Mouse (Mus musculus) liver, embryonic 16.5 days (tissue): ENCODE measurements around the gene Rps2. TPM values are rescaled to one million over a fixed set of nuclear protein-coding genes. Genes with fewer than 3 reads are reported as not detected.
"Not testable (repeated sequence)": the region's sequence is repeated elsewhere in the genome, so short reads cannot be mapped to it uniquely, and the experiment has no call there.

Source experiments
- ATAC-seq: fragments of 200-750 bp; cut with Nextera tagmentation; 2 replicates; pipeline ENCODE4 v1.8.0; 2017; ENCODE audit warnings: low read depth, mild to moderate bottlenecking, moderate number of reproducible peaks, moderate library complexity
- H3K27ac ChIP-seq: fragments of 300-500 bp; sonication (generic); 2 replicates; pipeline ENCODE4 v1.5.1; 2014; ENCODE audit warnings: mild to moderate bottlenecking, low read length
- H3K27me3 ChIP-seq: fragments of 300-500 bp; sonication (generic); 2 replicates; pipeline ENCODE4 v1.6.1; 2014; ENCODE audit warnings: low read depth, low read length, mixed read lengths; ENCODE audit not compliant: control insufficient read depth, insufficient read depth
- H3K36me3 ChIP-seq: fragments of 300-500 bp; sonication (generic); 2 replicates; pipeline ENCODE4 v1.6.1; 2014; ENCODE audit warnings: mild to moderate bottlenecking; ENCODE audit not compliant: control insufficient read depth, insufficient read depth
- H3K4me1 ChIP-seq: fragments of 300-500 bp; sonication (generic); 2 replicates; pipeline ENCODE4 v1.6.1; 2014; ENCODE audit warnings: low read depth, low read length, mixed read lengths; ENCODE audit not compliant: control insufficient read depth
- H3K4me2 ChIP-seq: fragments of 300-500 bp; sonication (generic); 2 replicates; pipeline ENCODE4 v1.6.1; 2014; ENCODE audit warnings: low read depth, low read length, mixed read lengths
- H3K4me3 ChIP-seq: fragments of 300-500 bp; sonication (generic); 2 replicates; pipeline ENCODE4 v1.5.1; 2014; ENCODE audit warnings: low read depth, mild to moderate bottlenecking, low read length
- H3K9ac ChIP-seq: fragments of 300-500 bp; sonication (generic); 2 replicates; pipeline ENCODE4 v1.6.1; 2014; ENCODE audit warnings: low read depth, low read length
- H3K9me3 ChIP-seq: fragments of 300-500 bp; sonication (generic); replicated peaks from 2 replicates; pipeline ENCODE4 v1.6.1; 2016; ENCODE audit warnings: low read length; ENCODE audit not compliant: control insufficient read depth
- WGBS: fragments of 180-500 bp; shearing (Covaris S2); extraction: QIAGEN DNeasy Blood & Tissue Kit; methylation state at CpG from one replicate; pipeline ENCODE4 v1.1.7; 2014; ENCODE audit not compliant: insufficient replicate concordance; 5-methylcytosine and 5-hydroxymethylcytosine counted together
- polyA plus RNA-seq: library from polyadenylated mRNA; unstranded; fragments of >200 nt; fragmentation: Nextera tagmentation; extraction: Ambion mirVana; gene quantifications from 2 replicates; pipeline ENCODE4 v1.2.1, GENCODE M21; 2015

Rps2 gene
- polyA plus RNA-seq, 1 experiment from 2014 or later, result 868 TPM

DNA sequence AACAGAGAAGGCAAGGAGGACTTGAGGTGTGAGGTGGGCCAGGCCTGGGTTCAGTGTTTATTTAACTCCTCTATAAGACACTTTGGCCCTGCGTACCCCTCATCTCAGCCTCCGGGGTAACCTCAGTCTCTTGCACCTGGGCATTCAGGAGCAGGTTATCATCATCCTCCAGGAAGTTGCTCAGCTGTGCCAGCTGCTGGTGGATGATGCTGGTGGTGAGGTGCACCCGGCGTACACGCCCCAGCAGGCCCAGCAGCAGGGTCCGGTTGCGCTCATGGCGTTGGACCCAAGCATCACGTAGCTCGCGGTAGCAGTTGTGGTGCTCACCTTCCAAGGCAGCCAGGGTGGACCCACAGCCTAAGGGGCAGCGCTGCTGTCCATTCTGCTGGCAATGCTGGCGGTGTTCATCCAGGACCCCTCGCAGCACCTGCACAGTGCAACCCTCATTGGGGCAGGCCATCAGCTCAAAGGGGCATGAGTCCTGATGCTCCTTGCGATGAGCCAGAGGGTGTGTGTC, 1.7 kb upstream of the Rps2 start:
- Histone ChIP-seq H3K4me1 (peaks cover 9% of the 10 kb centered on the region), H3K4me3 (no peak overlapping the region), H3K27me3 (no peaks in the 10 kb centered on the region), H3K27ac (no peak overlapping the region), H3K36me3 (peaks cover under 1% of the 10 kb centered on the region), H3K4me2 (no peak overlapping the region), H3K9ac (no peak overlapping the region), H3K9me3 (no peaks in the 10 kb centered on the region)
- ATAC-seq, result no peak
- 87% methylated on average over 15 of the region's 15 CpGs for WGBS

- peaks cover 34% of the 10 kb centered on the region for H3K4me1 ChIP-seq
- peak overlapping the region; percentile 74 for H3K4me2 ChIP-seq
- peak overlapping the region; percentile 93 for H3K4me3 ChIP-seq
- WGBS, result 34% methylated on average over 5 of the region's 5 CpGs
- H3K27ac ChIP-seq, H3K27me3 ChIP-seq, H3K9me3 ChIP-seq, H3K36me3 ChIP-seq, ATAC-seq: not testable (repeated sequence)
- H3K9ac ChIP-seq, result peak overlapping the region; percentile 79
These were observed 1.0 kb downstream of the Rps2 start for GRCm38 (mm10) chr17:24718938-24719337.

DNA sequence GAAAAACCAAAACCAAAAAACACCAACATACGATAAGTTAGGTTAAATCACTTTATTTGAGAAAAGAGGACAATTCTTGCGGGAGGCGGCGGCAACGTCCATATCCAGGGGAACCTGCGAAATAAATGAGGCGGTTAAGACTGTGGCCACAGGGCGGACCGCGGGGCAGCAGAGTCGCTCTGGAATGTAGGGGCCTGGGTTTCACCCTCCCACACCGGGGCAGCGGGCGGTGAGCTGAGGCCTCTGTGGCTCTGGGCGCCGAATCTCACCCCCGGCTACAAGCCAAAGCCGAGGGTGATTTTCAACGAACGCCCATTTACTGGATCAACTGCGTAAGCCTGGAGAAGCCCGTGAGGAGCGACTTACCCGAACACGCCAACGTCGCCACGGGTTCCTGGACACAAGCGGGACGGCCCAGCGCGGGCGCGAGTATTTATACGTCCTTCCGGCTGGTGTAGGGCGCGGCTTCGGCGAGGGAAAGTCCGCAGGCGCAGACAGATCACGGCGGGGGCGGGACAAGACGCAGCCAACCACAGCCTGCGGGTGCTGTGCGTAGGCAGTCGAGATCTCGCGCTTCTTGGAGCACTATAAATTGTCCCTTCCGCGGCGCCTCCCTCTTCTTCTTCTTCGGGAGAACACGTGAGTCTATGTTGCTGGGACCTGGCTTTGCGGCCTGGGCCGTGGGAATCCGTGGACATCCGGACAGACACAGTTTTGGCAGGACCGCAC, 1.7 kb downstream of the Rps2 start:
- Histone ChIP-seq H3K4me1 (peaks cover 37% of the 10 kb centered on the region), H3K36me3 (peaks cover 9% of the 10 kb centered on the region), H3K4me2 (peak overlapping the region; percentile 74), H3K27me3 (no peaks in the 10 kb centered on the region), H3K9ac (peak overlapping the region; percentile 79), H3K4me3 (peak overlapping the region; percentile 93), H3K9me3 (no peaks in the 10 kb centered on the region), H3K27ac (peak overlapping the region; percentile 83)
- ATAC-seq, result peak; percentile 94
- WGBS, result under 1% methylated on average over 61 of the region's 61 CpGs

- H3K27ac ChIP-seq, result peak overlapping the region; percentile 76
- not testable (repeated sequence) for H3K36me3 ChIP-seq, H3K27me3 ChIP-seq, H3K9me3 ChIP-seq, ATAC-seq
- peak overlapping the region; percentile 71 for H3K4me2 ChIP-seq
- peak overlapping the region; percentile 71 for H3K9ac ChIP-seq
- 1% methylated on average over 11 of the region's 11 CpGs for WGBS
- peak overlapping the region; percentile 93 for H3K4me3 ChIP-seq
- H3K4me1 ChIP-seq, result peaks cover 37% of the 10 kb centered on the region
These were observed 2.7 kb downstream of the Rps2 start for GRCm38 (mm10) chr17:24720616-24721015.

- 7% methylated on average over 7 of the region's 7 CpGs for WGBS
- H3K27me3 ChIP-seq, H3K9me3 ChIP-seq, ATAC-seq, H3K36me3 ChIP-seq: not testable (repeated sequence)
- Histone ChIP-seq H3K4me2 (peak overlapping the region; percentile 71), H3K27ac (peak overlapping the region; percentile 42), H3K4me3 (peak overlapping the region; percentile 93), H3K9ac (peak overlapping the region; percentile 68), H3K4me1 (peaks cover 37% of the 10 kb centered on the region)
These were observed 3.6 kb downstream of the Rps2 start for GRCm38 (mm10) chr17:24721383-24721955.

- H3K4me3 ChIP-seq, result peak overlapping the region; percentile 93
- H3K9me3 ChIP-seq, result no peaks in the 10 kb centered on the region
- H3K27ac ChIP-seq, result peak overlapping the region; percentile 42
- H3K9ac ChIP-seq, result peak overlapping the region; percentile 18; the same call in 1 of the 2 replicates
- H3K4me1 ChIP-seq, result peaks cover 37% of the 10 kb centered on the region
- no peaks in the 10 kb centered on the region; the same call in 1 of the 2 replicates for H3K27me3 ChIP-seq
- no peak for ATAC-seq
- WGBS, result 16% methylated on average over 13 of the region's 13 CpGs
- H3K4me2 ChIP-seq, result peak overlapping the region; percentile 71
- peaks cover 9% of the 10 kb centered on the region for H3K36me3 ChIP-seq
These were observed 4.5 kb downstream of the Rps2 start for GRCm38 (mm10) chr17:24722220-24722924.

GRCm38 (mm10) chr17:24723122-24723880, 5.4 kb downstream of the Rps2 start:
- no peak for ATAC-seq
- Histone ChIP-seq H3K27me3 (no peaks in the 10 kb centered on the region; the same call in 1 of the 2 replicates), H3K9ac (peak overlapping the region; percentile 97), H3K4me2 (peak overlapping the region; percentile 71), H3K9me3 (no peaks in the 10 kb centered on the region), H3K36me3 (peaks cover 9% of the 10 kb centered on the region), H3K27ac (peak overlapping the region; percentile 90), H3K4me1 (peaks cover 37% of the 10 kb centered on the region), H3K4me3 (peak overlapping the region; percentile 93)
- 1% methylated on average over 12 of the region's 12 CpGs for WGBS

DNA sequence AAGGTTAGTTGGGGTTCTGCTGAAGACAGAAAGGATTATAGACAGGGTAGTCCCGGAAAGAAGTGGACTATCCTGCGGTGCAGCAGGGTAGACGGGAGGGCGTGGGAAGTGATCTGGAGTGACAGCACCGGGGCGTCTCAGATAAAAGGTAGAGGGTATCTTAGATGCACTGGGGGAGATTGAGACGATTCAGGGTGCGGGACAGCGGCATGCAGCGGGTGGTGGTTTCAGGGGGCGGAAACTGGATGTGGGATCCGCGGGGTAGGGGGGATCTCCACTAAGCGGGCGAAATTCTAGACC, 5.9 kb downstream of the Rps2 start:
- Histone ChIP-seq H3K9ac (peak overlapping the region; percentile 97), H3K27me3 (no peaks in the 10 kb centered on the region; the same call in 1 of the 2 replicates), H3K36me3 (peaks cover 9% of the 10 kb centered on the region), H3K4me3 (peak overlapping the region; percentile 93), H3K4me1 (peaks cover 33% of the 10 kb centered on the region), H3K27ac (peak overlapping the region; percentile 90), H3K4me2 (peak overlapping the region; percentile 71), H3K9me3 (no peaks in the 10 kb centered on the region)
- 0% methylated on average over 15 of the region's 15 CpGs for WGBS
- ATAC-seq, result peak; percentile 35
